Mouse (Mus musculus): ENCODE measurements around the gene Mrps2. TPM values are rescaled to one million over a fixed set of nuclear protein-coding genes. Genes with fewer than 3 reads are reported as not detected.
A peak's percentile ranks its signal among the peaks of the same experiment; 100 is the strongest.
"Not testable (repeated sequence)": the region's sequence is repeated elsewhere in the genome, so short reads cannot be mapped to it uniquely, and the experiment has no call there.

Mrps2 gene
- polyA plus RNA-seq, 1 experiment from 2014 or later, result 43.1 TPM

DNA sequence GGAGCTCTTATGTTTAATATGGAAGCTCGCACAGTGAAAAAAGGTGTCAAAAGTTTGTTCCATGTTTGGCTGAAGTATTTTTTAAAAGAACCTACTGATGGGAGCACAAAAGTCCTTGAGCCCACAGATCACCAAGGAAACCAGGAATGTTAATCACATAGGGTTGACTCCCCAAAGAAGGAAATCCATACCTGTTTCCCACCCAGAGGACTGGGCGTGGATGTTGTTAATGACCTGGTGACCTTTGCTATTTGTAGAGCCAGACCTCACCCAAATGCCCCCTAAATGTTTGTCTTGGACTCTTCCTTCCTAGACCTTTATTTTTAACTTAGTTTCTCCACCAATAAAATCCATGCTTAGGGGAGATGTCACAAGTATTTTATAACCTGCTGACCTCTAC, 2.7 kb downstream of the Mrps2 start:
- POLR2A ChIA-PET, result no interaction called here
- CTCF ChIA-PET, result no interaction called here
- H3K27me3 ChIP-seq, result peaks cover 8% of the 10 kb centered on the region
- DNase-seq (ENCODE audit: low read depth, low spot score) (no peak), ATAC-seq (no peak)
- in situ Hi-C loops (cut with MboI; ENCODE audit: low pct_unique_long_range_greater_than_20kb), result no loop called here
- no peak for TF ChIP-seq CTCF (IDR thresholded peaks at IDR 0.05)

- in situ Hi-C loops (cut with MboI; ENCODE audit: low pct_unique_long_range_greater_than_20kb); DNase-seq (ENCODE audit: low read depth, low spot score); H3K27me3 ChIP-seq; ATAC-seq; CTCF ChIA-PET: not testable (repeated sequence)
- POLR2A ChIA-PET, result interaction anchor here (0.6 kb wide), 1 partner anchor 251 kb away, joined by 3 read pairs; no protein-coding TSS in a partner anchor
These were observed 4.1 kb downstream of the Mrps2 start for GRCm38 (mm10) chr2:28472011-28472410.

DNA sequence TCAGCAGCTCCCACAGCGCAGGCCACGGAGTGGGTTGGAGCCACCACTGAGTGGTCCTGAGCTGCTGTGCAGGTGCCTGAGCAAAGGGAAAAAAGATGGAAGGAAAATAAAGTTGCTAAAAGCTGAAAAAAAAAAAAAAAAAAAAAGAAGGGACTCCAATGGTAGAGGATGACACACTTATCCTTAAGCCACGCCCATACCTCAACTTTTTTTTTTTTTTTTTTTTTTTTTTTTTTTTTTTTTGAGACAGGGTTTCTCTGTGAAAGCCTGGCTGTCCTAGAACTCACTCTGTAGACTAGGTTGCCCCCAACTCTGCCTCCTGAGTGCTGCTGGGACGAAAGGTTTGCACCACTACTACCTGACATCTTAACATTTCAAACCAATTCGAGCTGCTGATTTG, 10.1 kb downstream of the Mrps2 start:
- DNase-seq (ENCODE audit: low read depth, low spot score); ATAC-seq; CTCF ChIA-PET; in situ Hi-C loops (cut with MboI; ENCODE audit: low pct_unique_long_range_greater_than_20kb): not testable (repeated sequence)
- POLR2A ChIA-PET, result interaction anchor here (0.7 kb wide), 1 partner anchor 159 kb away, joined by 4 read pairs; no protein-coding TSS in a partner anchor
- peaks cover 11% of the 10 kb centered on the region for H3K27me3 ChIP-seq

- TF ChIP-seq CTCF (IDR thresholded peaks at IDR 0.05), result no peak
- ATAC-seq (no peak), DNase-seq (ENCODE audit: low read depth, low spot score) (no peak)
- in situ Hi-C loops (cut with MboI; ENCODE audit: low pct_unique_long_range_greater_than_20kb), result no loop called here
- peaks cover 3% of the 10 kb centered on the region for H3K27me3 ChIP-seq
- ChIA-PET CTCF (interaction anchor here (1.4 kb wide), 1 partner anchor 33 kb away, joined by 3 read pairs; the partner anchor contains the start of gene Ralgds), POLR2A (interaction anchor here (0.6 kb wide), 1 partner anchor 173 kb away, joined by 7 read pairs; no protein-coding TSS in a partner anchor)
These were observed 11.6 kb downstream of the Mrps2 start for GRCm38 (mm10) chr2:28479208-28480204.

GRCm38 (mm10) chr2:28483861-28484260, 16.0 kb downstream of the Mrps2 start:
- ATAC-seq (no peak), DNase-seq (ENCODE audit: low read depth, low spot score) (no peak)
- POLR2A ChIA-PET, result no interaction called here
- CTCF ChIA-PET, result interaction anchor here (0.9 kb wide), 1 partner anchor 25 kb away, joined by 3 read pairs; no protein-coding TSS in a partner anchor
- TF ChIP-seq CTCF (IDR thresholded peaks at IDR 0.05), result no peak
- in situ Hi-C loops (cut with MboI; ENCODE audit: low pct_unique_long_range_greater_than_20kb), result no loop called here
- H3K27me3 ChIP-seq, result peaks cover 3% of the 10 kb centered on the region

- ATAC-seq (no peak), DNase-seq (ENCODE audit: low read depth, low spot score) (peak; percentile 34)
- in situ Hi-C loops (cut with MboI; ENCODE audit: low pct_unique_long_range_greater_than_20kb), result no loop called here
- ChIA-PET POLR2A (no interaction called here), CTCF (no interaction called here)
- H3K27me3 ChIP-seq, result no peaks in the 10 kb centered on the region
- no peak for TF ChIP-seq CTCF (IDR thresholded peaks at IDR 0.05)
These were observed 26.7 kb downstream of the Mrps2 start for GRCm38 (mm10) chr2:28494521-28494920.

DNA sequence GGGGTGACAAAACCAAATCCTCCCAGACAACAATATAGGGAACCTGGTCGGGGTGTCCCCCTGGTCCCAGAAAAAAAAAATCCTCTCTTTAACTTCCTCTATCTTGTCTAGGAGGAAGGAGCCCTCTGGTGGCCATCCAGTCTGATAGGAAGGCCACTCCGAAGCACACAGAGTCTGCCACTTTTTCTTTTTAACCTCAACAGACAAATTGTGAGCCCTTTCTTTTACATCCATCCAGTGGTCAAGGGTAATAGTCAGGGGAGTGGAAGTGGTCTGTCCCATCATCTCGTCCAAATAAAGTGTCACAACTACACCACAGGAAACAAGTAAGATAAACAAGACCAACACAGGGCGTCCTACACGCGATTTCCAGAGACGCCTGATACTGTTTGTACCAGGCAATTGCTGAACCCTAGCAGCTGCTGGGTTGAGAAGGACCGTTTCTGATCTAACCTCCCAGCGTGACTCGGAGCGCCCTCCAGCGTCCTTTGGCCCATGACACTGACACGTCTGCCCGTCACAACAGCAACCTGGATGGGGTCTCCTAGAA, 27.4 kb downstream of the Mrps2 start:
- no peak for DNase-seq (ENCODE audit: low read depth, low spot score)
- CTCF ChIA-PET, result interaction anchor here (1.3 kb wide), 1 partner anchor 53 kb away, joined by 3 read pairs; no protein-coding TSS in a partner anchor

GRCm38 (mm10) chr2:28495801-28496595, 28.1 kb downstream of the Mrps2 start:
- no peak for ATAC-seq
- DNase-seq (ENCODE audit: low read depth, low spot score), result no peak

More for the DNA sequence above, 27.4 kb downstream of the Mrps2 start:
- no peak for ATAC-seq
- TF ChIP-seq CTCF (IDR thresholded peaks at IDR 0.05), result peak; percentile 65
- POLR2A ChIA-PET, result no interaction called here
- H3K27me3 ChIP-seq, result no peaks in the 10 kb centered on the region
- in situ Hi-C loops (cut with MboI; ENCODE audit: low pct_unique_long_range_greater_than_20kb), result no loop called here

GRCm38 (mm10) chr2:28496671-28497070, 28.8 kb downstream of the Mrps2 start, which contains the start of gene Gbgt1:
Gene Gbgt1, plus strand, starts transcription at chr2:28496891.
- no peaks in the 10 kb centered on the region for H3K27me3 ChIP-seq
- POLR2A ChIA-PET, result no interaction called here
- CTCF ChIA-PET, result interaction anchor here (1.2 to 1.3 kb wide), 2 partner anchors 16 to 52 kb away, joined by 3 read pairs; partner anchors contain the start of gene Ralgds
- DNase-seq (ENCODE audit: low read depth, low spot score) (no peak), ATAC-seq (no peak)
- no peak for TF ChIP-seq CTCF (IDR thresholded peaks at IDR 0.05)
- in situ Hi-C loops (cut with MboI; ENCODE audit: low pct_unique_long_range_greater_than_20kb), result no loop called here

More at GRCm38 (mm10) chr2:28495801-28496595, 28.1 kb downstream of the Mrps2 start:
- no peak for TF ChIP-seq CTCF (IDR thresholded peaks at IDR 0.05)
- in situ Hi-C loops (cut with MboI; ENCODE audit: low pct_unique_long_range_greater_than_20kb), result no loop called here
- ChIA-PET POLR2A (no interaction called here), CTCF (interaction anchor here (1.2 to 1.3 kb wide), 2 partner anchors 17 to 52 kb away, joined by 3 read pairs; partner anchors contain the start of gene Ralgds)
- H3K27me3 ChIP-seq, result no peaks in the 10 kb centered on the region

DNA sequence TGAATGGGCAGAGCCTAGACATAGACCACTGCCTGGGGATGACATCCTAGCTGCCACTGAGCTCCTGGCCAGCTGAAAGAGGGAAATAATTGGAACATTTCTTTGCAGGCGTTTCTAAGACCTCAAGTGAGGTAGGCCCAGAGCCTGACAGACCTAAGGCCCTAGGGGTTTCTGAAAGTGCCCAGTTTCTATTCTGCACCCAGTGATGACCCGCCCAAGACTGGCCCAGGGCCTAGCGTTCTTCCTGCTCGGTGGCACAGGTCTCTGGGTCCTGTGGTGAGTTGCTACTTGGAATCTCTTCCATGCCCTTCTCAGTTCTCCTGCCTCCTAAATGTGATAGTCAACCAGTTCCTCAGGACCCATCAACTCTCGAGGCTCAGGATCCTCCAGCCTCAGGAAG, 29.7 kb downstream of the Mrps2 start:
- POLR2A ChIA-PET, result no interaction called here
- no peak for DNase-seq (ENCODE audit: low read depth, low spot score)

More for the DNA sequence above, 29.7 kb downstream of the Mrps2 start:
- TF ChIP-seq CTCF (IDR thresholded peaks at IDR 0.05), result no peak
- in situ Hi-C loops (cut with MboI; ENCODE audit: low pct_unique_long_range_greater_than_20kb), result no loop called here
- CTCF ChIA-PET, result no interaction called here
- no peak for ATAC-seq
- no peaks in the 10 kb centered on the region for H3K27me3 ChIP-seq
